Mouse (Mus musculus) kidney, adult 9 months (tissue): ENCODE data around the gene Amh.

Source experiments
- DNase-seq: peaks from one replicate; pipeline ENCODE4 v3.0.0; 2022

Gene Amh

DNA sequence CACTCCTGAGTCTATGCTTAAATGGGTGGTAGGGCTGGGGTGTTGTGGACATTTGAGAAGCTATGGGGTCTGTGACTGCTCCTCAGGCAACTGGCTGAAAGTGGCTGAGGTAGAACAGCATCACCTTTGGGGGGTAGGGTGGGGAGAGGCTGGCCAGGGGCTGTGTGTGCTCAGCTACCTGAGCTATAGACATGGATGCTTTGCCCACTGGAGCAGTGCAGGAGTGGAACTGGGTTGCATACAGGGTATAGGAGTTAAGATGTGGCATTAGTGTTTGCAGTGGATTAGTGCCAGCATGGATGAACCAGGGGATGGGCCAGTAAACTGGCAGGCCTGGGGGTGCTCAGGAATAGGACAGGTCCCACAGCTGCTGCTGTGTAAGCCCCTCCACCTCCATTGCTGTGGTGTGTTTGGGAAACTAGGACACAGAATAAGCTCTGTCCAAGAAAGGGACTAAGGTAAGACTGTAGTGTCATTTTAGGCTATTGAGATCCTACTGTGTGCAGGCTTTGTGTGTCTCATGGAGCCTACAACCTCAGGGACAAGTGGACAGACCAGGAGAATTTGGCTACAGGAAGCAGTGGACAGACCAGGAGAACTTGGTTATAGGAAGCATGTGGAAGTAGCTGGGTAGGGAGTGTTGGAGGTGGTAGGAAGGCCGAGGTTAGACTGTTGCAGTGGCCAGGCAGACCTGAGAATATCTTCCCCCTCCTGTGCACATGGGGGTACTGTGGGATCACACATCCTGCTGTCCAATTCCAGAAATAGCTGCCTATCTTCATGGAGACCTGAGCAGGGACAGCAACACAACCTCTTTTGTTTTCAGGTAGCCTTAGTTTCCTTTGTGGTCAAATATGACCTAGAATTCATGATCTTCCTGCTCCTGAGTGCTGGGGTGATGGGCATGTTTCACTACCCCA, 24.6 kb downstream of the Amh start:
- no peak for DNase-seq

DNA sequence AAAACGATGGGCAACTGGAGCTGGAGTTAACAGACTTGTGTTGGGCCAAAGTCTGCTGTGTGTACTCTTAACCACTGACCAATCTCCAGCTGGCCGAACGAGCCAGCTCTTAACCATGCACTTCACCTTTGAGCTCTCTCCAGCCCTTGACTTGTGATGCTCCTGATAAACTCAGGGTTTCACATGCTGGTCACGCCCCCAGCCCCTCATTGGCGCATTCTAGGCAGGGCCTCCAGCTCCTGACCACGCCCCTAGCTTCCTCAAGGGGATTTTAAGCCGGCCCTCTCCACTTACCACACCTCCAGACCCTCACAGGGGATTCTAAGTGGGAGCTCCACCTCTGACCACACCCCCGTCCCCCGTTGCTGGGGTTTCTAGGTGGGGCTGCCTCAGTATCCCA, 26.1 kb downstream of the Amh start:
- DNase-seq, result peak; percentile 93

DNA sequence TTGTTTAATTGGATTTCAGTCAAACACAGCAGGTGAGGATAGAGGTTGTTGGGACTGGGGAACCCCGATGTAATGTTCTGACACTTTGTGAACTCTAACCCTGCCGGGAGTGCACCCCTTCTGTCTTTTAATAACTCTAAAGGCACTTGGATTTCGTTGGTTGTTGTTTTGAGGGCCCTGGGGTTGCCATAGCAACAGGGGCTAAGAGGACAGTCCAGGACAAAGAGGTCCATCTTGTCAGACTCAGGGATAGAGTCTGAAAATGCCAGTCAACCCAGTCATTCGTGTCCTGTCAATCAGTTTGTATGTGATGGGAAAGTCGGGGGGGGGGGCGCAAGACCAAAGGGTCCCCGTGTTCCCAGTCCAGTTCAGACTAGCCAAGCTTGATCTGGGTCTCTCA, 27.8 kb downstream of the Amh start:
- no peak for DNase-seq

DNA sequence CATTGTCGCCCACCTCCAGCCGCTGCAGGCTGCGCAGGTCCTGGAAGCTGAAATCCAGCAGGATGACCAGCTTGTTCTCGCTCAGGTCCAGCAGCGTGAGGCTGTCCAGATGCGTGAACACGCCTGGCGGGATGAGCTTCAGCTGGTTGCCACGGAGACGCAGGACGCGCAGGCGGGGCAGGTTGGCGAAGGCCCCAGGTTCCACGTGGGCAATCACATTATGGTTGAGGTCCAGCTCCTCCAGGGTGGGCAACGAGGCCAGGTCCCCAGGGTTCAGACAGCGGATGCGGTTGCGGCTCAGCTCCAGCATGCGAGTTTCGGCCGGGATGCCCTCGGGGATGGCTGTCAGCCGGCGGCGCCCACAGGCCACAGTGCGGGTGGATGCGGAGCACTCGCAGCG, 30.6 kb downstream of the Amh start:
- DNase-seq, result no peak

DNA sequence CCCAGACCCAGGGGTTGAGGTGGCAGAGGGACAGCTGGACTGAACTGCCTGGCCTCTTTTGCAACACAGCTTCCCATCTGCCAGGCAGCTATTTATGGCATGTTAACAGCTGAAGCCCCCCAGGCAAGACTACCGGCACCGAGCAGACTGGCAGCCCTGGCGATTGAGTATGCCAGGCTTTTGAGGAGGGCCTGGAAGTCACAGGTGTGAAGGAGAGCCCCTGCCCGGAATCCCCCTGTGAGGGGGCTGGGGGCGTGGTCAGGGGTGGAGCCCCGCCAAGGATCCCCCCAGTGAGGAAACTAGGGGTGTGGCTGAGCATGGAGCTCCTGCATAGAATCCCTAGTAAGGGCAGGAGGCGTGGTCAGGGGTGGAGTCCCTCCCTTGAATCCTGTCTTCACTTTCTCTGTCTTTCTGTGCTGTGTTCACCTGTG, 31.9 kb downstream of the Amh start:
- no peak for DNase-seq

DNA sequence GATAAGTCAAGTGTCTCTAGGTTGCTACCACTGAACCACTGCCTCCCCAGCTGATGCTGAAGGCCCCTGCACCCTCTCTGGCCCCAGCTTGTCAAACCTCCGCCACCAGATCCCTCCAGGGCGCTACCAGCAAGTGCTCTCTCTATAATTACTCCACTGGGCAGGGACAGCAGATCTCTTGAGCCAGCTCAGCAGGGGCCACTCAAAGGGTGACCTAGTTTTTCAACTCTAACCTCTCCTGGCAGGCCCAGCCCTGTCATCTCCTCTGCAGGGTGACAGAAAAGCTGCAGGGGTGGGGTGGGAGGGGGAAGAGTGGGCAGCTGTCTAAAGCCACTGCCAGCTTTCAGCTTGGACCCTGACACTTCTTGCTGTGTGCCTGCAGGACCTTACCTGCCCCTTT, 32.8 kb downstream of the Amh start:
- DNase-seq, result no peak

DNA sequence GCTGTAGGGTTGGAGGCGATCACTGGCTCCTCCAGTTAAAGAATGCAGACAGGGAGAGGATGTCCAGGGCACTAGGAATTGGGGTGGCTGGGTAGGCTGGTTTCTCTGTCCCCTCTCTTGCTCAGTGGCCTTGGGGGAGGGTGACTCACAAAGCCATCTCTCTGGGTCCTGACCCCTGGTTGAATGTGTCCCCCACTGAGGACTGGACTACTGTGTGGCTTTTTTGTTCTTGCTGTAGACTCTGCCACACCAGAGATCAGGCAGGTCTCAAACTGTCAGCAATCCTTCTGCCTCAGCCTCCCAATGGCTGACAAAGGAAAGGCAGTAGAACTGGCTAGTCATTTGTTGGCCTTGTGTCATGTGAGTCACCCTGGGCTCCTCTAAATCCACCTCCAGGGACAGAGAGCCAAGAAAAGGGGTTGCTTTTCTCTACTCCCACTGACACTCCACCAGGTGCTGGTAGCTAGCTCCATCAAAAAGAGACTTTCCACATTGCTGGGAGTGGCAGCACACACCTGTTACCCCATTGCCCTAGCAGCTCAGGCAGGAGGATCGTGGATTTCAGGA, 33.4 kb downstream of the Amh start:
- no peak for DNase-seq

DNA sequence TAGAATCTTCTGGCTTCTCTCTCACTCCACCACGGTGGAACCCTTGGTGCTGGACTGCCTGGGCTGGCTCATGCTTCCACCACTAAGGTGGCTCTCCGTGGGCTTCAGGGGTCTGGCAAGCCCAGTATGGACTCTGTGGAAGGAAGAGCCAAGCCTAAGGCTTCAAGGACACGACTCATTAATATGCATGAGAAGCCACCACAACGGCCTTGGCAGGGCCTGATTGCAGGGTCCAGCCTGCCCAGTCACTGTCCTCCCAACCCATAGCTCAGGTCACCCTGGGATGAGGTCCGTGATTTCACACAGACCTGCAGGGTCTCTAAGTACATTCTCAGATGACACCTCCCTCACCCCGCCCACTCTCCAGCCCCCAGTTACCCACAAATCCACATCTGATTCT, 34.8 kb downstream of the Amh start:
- no peak for DNase-seq

DNA sequence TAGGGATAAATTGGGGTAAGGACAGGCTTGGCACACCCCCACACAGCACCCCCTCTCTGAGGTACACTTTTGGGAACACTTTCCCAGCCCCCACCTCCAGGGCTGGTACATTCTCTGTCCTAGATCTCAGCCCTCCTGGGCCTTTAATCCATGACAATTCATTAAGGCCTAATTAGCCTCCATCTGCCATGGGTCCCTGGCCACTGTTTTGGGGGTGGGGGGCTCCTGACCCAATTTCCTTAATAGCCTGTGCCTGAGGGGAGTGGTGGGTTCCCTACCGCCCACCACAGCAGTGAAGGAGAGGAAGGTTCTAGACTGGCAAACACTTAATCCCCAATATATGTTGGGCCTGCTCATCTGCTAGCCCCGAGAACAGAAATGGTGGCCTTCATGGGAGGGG, 36.6 kb downstream of the Amh start:
- DNase-seq, result no peak

DNA sequence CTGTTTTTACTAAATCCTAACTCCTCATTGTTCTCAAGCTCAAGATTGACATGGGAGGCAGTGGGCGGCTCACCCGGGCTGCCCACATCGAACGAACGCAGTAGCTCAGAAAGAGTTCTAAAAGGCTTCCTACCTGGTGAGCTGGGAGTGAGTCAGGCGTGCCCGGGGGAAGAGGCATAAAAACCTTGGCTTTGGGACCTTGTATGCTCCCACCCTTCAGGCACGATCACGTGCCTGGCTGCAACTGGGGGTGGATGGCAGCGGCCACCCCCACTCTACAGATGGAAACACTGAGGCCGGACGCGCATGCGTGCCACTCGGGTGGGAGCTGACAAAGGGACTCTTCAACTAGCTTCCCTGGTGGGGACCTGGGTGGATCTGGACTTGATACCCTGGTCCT, 37.3 kb downstream of the Amh start:
- DNase-seq, result no peak

DNA sequence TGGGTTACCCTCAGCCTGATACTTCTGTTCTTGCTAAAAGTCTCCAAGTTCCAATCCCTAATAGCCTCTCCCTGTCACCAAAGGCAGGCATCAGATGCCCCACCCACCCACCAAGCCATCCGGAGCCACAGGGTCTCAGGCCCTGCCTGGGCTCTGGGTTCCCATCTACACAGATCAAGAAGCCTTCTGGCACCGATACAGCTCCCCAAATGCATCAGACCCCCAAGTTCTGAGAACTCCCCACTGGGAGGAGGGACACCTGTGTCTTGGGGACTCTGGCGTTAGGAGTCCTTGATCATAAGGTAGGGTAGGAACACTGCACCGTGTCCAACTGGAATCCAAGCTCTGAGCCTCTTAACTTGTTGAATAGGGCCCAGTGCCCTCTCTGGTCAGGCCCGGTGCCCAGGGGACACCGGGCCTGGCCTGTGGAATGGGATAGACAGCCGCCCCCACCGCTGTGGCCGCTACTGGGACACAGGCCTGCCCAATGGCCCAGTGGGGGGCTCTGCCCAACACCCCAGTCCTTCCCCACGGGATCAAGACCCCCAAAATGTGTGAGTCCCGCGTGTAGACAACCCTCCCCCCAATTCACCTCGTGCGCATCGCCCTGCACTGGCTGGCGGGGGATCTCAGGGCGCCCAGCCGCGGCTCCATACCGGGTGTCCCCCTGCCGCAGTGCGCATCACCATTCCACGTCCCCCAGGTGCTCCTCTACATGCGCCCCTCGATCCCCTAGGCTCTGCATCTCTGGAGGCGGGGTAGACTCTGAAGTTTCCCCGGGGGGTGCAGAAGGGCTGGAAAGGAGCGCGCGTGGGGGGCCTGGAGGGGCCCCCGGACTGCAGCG, 38.3 kb downstream of the Amh start:
- DNase-seq, result no peak

DNA sequence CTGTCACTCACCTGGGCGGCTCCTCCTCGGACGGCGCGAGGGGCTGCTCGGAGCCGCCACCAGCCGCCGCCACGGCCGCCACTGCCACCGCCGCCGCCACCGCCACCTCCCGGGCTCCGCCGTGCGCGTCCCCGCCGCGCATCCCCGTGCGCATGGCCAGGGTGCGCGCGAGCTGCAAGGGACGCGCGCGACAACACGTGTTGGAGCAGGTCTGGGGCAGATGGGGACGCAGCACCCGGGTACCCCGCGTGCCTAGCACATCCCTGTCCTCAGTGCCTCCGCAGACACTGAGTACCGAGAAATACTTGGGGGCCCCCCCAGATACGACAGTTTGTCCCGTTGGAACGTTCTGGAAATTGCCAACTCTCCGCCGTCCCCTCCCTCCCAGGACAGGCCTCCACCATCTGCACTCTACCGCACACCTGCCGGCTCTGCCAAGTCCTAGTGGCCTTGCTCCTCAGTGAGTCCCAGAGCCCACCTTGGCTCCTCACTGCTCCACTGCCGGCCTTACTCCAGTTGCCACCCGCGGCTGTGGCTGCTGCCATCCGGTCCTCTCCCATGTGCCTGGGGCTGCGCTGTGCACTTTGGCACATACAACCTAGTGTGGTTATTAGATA, 39.0 kb downstream of the Amh start, which contains the start of gene Lingo3:
Gene Lingo3, minus strand, starts transcription at position 109 of the 617 bp plus-strand sequence.
- no peak for DNase-seq

DNA sequence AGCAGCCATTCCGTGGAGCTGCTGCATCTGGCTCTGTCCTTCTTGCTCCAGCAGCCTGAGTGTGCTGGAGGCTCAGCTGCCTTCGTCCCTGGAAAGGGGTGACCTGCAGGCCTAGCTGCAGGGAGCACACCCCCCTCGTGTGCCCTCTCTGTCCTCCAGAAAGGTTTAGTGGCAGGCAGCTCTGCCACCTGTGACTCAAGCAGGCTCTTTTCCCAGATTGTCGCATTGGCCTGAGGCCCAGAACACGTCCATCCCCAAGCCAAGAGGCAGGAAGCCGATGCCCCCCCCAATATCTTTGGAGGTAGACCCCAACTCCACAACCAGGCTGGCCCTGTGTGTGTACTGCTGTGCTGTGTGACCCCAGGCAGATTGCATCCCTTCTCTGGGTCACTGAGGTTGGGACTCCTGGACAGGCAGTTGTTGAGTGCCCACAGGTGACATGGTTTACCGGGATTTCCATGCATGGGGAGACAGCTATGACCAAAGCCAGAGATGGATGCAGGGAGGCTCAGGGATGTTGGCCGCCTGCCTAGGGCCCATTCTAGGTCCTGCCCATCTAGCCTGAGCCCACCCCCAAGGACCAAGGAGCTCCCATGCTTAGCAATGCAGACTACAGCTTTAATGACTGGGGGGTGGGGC, 40.1 kb downstream of the Amh start:
- no peak for DNase-seq

DNA sequence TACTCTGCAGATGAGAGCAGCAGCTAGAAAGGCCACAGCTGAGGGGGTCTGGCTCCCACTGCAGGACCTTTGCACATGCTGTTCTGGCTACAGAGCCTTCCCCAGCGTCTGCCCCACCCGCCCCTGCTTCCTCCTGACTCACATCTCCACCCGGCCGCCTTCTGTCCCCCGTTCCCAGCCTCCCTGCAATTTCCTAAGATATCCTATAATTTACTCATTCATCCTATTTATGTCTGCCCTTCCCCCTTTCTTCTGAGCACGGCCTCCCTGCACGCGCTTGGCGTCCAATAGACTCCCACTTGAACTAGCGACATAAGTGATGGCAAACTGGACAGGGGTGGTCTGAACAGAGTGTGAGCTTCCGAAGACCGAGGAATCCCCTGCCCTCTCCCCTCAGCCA, 40.7 kb downstream of the Amh start:
- DNase-seq, result no peak

DNA sequence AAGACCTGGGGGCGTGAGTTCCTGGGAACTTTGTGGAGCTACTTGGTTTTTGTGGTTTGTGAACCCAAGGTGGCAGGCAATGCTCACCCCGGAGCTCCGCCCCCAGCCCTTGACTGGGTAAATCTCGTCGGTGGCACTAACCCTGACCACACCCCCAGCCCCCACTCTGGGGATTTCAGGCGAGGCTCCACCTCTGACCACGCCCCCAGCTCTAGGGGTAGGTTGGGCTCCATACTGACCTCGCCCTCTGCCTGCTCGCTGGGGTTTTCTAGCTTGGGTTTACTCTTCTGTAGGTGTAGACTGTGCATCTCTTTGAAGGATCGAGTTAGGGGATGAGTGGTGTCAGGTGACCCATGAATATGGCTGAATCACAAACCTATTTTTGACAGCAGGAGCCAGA, 43.5 kb downstream of the Amh start:
- peak; percentile 60 for DNase-seq

DNA sequence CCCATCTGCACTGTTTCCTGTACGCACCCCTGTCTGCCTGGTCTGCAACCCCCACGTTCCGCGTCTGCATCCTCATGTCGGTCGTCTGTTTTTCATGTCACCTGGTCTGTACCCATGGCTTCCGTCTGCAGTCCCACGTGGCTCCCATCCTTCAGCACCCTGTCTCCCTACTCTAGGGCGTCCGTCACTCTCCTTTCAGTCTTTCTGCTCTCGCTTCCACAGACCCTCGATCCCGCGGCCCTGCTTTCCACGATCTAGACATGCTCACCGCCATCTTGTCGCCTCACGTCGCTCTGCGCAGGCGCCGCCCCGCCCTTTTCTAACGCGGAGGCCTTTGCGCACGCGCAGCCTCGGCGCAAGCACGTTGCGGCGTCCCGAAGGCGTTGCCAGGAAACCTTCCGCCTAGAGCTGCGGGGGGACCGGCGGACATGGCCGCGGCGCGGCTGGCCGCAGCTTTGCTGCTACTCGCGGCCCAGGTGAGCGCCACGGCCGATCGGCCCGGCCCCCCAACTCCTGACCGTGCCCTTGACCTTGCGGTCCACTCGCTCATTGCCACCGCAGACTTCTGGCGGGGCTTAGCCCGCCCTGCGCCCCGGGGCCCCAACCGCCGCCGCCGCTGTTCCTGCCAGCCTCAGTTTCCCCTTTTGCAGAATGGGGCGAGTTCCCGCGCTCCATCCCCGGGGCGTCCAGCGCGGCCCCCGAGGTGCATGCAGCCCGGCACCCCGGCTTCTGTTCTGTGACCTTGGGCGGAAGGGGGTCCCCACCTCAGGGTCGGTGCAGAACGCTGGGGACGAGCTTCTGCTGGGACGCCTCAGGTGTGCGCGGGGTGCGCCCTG, 50.1 kb downstream of the Amh start, which contains the start of the genes Lsm7 and Sppl2b:
Gene Lsm7, minus strand, starts transcription at position 297 of the 836 bp plus-strand sequence.
Gene Sppl2b, plus strand, starts transcription at position 363 of the 836 bp plus-strand sequence.
- DNase-seq, result peak; percentile 96

DNA sequence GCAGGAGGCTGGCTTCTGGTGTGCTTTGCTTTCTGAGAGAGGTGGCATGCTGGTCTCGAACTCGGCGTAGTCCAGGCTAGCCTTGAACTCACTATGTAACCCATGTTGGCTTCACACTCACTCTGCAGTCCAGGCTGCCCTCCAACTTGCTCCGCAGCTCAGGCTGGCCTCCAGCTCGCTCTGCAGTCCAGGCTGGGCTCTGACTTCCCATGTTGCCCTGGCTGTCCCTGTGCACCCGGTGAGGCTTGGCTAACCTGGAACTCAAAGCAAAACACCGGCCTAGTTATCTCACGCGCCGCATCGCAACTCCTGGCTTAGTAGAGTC, 50.7 kb downstream of the Amh start:
- DNase-seq, result no peak

DNA sequence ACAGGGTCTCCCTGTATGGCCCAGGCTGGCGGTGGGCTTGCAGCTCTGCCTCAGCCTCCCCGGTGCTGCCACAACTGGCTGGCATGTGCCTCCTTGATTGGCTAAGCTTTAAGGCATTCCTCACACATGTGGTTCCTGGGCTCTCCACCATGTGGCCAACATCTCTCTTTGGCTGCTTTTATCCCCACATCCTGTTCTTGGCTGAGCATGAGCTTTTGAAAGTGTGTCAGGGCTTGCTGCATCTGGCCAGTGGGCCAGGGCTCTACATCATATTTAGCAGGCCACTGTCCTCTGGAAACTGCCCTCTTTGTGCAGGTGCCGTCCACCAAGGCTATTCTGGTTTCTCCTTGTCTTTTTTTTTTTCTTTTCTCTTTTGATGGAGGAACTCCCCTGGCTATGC, 51.2 kb downstream of the Amh start:
- no peak for DNase-seq

DNA sequence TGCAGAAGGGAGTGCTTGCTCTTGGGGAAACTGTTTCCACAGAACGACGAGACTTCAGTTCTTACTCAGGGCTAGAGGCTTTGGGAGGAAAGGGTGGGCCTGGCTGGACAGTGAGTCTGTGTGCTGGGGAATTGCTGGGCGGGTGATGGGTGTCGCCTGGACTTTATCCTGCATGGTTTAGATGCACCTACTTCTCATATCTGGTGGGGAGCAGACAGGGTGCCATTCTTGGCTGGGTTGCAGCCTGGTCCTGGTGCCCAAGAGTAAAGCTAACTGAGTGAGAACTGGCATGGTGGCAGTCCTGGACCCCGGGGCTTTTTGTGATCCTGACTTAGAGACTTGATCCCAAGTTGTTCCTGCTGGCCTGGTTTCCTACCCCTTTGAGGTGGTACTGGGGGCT, 51.9 kb downstream of the Amh start:
- no peak for DNase-seq
